Mouse (Mus musculus): ENCODE data around the gene D630045J12Rik.

GRCm38 (mm10) chr6:38087242-38088026 lies 166.4 kb downstream of the D630045J12Rik start:
- no peak for TF ChIP-seq CTCF (IDR thresholded peaks at IDR 0.05; ENCODE audit: extremely low read depth, insufficient read length, insufficient replicate concordance, low read depth, low read length)
- no peak for TF ChIP-seq POLR2A (IDR thresholded peaks at IDR 0.05; ENCODE audit: low read depth, low read length)

Measured in small intestine, adult 2 months (tissue).